Mouse (Mus musculus): ENCODE measurements at regions not wholly inside any gene's neighbourhood (a gene's known extent, or its start where the extent isn't known, plus 50 kb on each side); places are given as distances from the start of the nearest gene placed in this dataset.

GRCm38 (mm10) chr1:14650346-14650745 lies 1442.8 kb downstream of the 4930444P10Rik start:
- TF ChIP-seq CTCF (IDR thresholded peaks at IDR 0.05; ENCODE audit: borderline replicate concordance, extremely low read depth, insufficient read depth, insufficient read length) = no peak
- TF ChIP-seq POLR2A (IDR thresholded peaks at IDR 0.05; ENCODE audit: borderline replicate concordance, extremely low read depth, insufficient read depth, insufficient read length, poor library complexity, severe bottlenecking) = no peak

All from brain, embryonic 14.5 days (tissue).